Mouse (Mus musculus) brain, embryonic 18.5 days (tissue): ENCODE results near the gene Fam181a.

Source experiments
- DNase-seq: peaks from one replicate; pipeline ENCODE4 v3.0.0-alpha.2; 2012; ENCODE audit warnings: low read depth, low spot score

Gene Fam181a

GRCm38 (mm10) chr12:103356415-103356748, 45.6 kb downstream of the Fam181a start:
- no peak for DNase-seq

- no peak for DNase-seq
These were observed 47.4 kb downstream of the Fam181a start for GRCm38 (mm10) chr12:103358216-103358615.

GRCm38 (mm10) chr12:103358951-103359801, 48.4 kb downstream of the Fam181a start:
- DNase-seq, result no peak

- DNase-seq, result no peak
These were observed 50.0 kb downstream of the Fam181a start for GRCm38 (mm10) chr12:103360812-103361211.

GRCm38 (mm10) chr12:103361539-103362307, 50.9 kb downstream of the Fam181a start:
- DNase-seq, result no peak

GRCm38 (mm10) chr12:103362336-103362735, 51.6 kb downstream of the Fam181a start:
- no peak for DNase-seq
